Mouse (Mus musculus): ENCODE data around the gene Kcnn1. TPM values are rescaled to one million over a fixed set of nuclear protein-coding genes. Genes with fewer than 3 reads are reported as not detected.

Gene Kcnn1
- total RNA-seq, 2 experiments from 2014 or later: 2.5 to 3.0 TPM

DNA sequence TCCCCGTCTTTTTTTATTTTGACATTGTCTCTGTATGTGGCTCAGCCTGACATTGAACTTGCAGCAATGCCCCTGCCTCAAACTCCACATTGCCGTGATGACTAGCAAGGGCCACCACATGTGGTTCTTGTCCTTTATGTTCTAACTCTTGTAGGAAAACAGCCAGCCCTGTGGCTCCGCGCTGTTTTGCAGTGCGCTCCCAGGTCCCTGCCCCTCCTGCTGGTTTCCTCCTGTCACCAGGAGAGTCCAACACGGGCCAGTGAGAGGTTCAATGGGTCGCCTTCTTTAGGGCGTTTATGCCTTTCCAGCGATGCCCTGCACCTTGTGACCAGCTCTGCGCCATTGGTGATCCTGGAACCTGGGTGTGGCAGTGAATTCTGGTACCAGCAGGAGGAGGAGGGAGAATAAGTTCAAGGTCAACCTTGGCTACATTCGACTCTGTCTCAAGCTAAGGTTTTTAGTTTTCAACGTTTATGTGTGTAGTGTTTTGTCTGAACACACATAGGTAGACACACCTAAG, 3.0 kb upstream of the Kcnn1 start:
- no peak for DNase-seq

DNA sequence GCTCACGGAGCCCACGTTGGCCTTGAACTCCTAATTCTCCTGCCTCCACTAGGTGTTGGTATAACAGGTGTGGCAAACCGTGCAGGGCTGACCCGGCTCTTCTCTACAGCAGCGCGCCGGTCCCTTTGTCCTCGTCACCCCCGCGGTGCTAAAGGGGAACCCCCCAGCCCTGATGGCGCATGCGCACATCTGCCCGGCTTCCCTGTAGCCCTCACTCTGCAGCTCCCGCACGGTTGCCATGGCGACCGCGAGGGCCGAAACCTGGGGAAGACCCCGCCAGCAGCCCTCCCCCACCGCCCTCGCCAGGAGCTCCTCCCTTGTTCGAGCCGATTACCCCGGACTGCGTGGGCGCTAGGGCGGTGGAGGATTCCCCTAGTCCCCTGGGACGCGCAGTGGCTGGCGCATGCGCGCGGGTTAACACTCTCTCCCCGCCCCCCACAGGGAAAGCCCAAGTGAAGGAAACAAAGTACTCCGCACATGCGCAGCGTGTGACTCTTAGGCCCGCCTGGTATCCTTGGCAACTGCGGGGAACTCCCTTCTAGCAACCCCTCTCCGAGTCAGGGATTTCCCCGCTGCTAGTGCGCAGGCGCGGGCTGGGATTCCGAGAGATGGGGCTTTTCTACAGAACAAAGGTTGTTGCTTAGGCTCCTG, 2.4 kb upstream of the Kcnn1 start:
- peak; percentile 99 for DNase-seq

- peak; percentile 38 for DNase-seq
These were observed 1.7 kb upstream of the Kcnn1 start for GRCm38 (mm10) chr8:70864712-70865221.

DNA sequence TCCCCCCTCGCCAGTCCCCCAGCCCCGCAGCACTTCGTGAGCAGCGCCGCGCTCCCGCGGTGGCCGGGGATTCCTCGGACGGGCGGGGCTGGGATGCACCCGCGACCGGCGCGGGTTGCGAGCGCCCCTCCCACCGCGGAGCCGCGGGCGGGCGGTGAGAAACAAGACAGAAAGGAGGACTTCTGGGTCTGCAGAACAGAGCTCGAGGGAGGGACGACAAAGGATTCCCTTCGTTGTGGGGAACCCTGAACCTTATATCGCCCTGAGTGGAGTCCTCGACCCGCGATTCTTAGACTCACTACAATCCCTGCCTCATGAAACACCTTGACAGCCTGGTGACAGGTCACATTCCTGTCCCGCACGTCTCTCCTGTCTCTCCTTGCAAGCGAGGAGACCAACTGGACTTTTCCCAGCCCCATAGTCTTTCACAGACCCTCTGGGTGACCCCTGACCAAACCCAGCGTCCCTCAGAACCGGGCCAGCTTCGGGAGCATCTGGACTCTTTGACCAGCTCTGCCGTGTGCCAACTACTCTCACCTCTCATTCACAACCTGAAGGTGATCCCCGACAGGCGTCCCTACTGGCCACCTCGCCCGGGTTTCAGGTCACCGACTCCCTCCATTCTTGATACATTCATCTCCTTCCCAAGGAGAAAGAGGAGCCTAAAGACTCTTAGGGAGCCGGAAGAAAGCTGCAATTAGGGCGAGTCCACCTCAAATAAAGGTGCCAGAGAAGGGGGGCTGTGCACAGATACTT, 1.1 kb upstream of the Kcnn1 start:
- peak; percentile 40 for DNase-seq

- DNase-seq: no peak
These were observed 5.5 kb downstream of the Kcnn1 start for GRCm38 (mm10) chr8:70857516-70857915.

GRCm38 (mm10) chr8:70856541-70857197, 6.4 kb downstream of the Kcnn1 start:
- peak; percentile 72 for DNase-seq

GRCm38 (mm10) chr8:70856028-70856427, 7.0 kb downstream of the Kcnn1 start:
- no peak for DNase-seq

GRCm38 (mm10) chr8:70853863-70854262, 9.2 kb downstream of the Kcnn1 start:
- DNase-seq: no peak

DNA sequence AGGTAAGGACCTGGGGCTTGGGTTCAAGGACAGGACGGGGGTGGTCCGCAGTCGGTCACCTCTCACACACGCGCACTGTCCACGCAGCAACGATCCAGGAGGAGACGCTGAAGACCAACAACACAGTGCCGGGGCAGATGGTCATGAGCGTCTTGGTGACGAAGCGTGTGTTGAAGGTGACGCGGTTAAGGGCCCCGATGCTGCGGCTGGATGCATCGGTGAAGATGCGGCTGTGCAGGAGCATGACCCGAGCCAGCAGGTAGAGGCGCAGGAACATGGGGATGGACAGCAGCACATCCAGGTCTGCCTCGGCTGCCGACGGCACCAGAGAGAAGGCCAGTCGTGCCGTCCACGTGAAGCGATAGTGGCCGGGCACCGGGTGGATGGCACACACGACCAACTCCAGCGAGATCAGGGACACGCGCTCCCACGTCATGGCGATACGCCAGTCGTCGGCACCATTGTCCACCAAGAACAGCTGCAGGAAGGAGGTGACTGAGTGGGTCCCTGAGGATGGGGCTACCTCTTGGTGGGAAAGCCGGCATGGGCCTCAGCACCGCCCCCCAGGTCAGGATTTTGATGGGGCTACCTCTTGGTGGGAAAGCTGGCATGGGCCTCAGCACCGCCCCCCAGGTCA, 10.3 kb downstream of the Kcnn1 start:
- no peak for DNase-seq

DNA sequence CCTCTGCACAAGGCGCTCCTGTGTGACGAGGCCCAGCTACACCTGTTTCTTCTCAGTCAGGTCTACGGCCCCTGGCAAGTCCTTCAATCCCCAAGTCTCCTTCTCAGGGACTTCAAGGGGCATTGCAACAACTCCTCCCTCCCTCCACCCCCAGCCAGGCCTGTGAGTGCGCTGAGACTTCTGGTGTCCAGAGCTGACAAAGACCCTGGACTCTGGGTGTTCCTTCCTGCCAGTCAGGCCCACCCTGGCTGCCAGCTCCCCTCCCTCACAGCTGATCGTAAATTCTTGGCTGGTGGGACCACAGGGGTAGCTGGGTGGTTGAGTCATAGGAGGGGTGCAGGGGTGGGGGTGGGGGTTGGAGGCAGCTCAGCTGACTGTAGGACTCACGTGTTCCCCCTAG, 11.2 kb downstream of the Kcnn1 start:
- DNase-seq: no peak

- no peak for DNase-seq
These were observed 12.1 kb downstream of the Kcnn1 start for GRCm38 (mm10) chr8:70850947-70851346.

DNA sequence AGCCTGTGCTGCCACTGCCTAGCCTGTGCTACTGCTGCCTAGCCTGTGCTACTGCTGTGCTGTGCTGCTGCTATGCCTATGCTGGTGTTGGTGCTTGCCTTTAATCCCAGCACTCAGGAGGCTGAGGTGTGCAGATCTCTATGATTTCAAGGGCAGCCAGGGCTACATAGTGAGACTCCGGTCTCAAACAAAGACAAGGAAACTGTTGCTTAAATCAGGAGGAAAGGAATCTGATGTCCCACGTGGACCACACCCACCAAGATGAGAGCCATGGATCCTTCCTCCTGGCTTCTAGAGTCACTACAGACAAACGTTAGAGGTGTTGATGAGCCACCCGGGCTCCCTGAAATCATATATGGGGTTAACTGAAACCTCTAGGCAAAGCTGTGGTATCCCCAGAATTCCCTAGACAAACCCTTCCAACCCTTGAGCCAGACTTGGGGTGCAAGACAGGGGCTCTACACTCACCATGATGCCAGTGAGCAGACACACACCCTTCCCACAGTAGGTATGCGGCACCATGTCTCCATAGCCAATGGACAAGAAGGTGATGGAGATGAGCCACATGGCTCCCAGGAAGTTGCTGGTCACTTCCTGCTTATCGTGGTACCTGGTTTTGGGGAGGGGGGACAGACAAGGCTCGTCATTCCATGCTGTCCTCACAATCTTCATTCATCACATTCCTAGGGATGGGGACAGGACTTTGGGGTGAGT, 12.8 kb downstream of the Kcnn1 start:
- DNase-seq: no peak

DNA sequence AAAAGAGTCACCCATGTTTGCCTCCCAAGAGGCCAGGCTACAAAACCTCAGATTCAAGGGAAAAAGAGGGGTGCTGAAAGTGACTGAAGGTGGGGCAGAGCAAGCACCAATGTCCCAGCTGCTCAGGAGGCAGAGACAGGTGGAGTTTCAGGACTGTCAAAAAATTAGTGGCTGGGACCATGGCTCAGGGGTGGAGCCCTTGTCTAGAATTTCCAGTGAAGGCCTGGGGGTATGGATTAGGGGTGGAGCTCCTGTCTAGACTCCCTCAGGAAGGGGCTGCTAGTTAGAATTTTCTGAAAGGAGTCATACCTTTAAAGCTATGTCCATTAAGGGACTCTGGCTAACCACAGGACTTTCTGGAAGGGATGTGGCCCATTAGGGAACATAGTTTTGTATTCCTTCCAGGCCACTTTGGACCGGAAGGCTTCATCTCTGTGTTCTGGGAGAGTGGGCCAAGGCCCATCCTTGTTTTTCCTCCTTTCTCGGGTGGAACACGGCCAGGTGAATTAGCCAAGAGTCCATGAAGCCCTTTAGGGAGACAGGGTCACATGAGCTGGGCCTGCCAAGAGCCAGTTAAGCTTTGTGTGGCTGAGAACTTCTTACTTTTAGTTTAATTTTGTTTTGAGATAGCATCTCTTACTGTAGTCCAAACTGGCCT, 13.6 kb downstream of the Kcnn1 start:
- no peak for DNase-seq

- no peak for DNase-seq
These were observed 16.5 kb downstream of the Kcnn1 start for GRCm38 (mm10) chr8:70846371-70847154.

DNA sequence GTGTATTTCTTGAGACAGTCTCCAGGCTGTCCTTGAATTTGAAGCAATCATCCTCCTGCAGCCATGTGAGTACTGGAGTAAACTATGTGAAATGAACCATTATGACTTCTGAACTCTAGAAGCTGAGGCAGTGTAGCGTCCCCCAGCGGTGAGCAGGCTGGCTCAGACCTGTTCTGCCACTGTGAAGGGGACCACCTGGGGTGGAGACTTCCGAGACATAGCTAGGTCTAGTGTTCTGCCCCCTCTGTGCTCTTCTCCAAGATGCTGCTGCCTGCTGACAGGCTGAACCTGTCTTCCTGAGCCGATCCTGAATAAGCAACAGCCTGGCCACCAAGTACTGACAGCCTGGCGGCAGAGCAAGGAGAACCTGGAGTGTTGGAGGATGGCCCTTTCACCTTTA, 17.9 kb downstream of the Kcnn1 start:
- DNase-seq: no peak

DNA sequence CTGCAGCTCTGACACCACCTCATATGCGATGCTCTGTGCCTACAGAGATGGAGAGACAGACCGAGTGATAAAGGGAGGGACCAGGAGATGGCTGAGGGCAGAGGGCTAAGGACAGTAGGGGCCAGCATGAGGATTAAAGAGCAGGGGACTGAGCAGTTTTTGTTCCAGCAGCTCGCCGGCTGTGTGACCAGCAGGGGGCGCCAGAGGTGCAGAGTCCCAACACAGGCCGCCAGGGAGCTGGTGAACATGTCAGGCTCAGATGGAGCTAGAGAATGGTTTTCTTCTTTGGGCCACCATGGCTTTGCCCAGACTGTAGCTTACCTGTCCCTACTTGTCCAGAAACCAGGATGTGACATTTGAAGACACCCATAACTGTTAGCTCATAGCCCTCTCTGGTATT, 18.5 kb downstream of the Kcnn1 start:
- DNase-seq: peak; percentile 96

DNA sequence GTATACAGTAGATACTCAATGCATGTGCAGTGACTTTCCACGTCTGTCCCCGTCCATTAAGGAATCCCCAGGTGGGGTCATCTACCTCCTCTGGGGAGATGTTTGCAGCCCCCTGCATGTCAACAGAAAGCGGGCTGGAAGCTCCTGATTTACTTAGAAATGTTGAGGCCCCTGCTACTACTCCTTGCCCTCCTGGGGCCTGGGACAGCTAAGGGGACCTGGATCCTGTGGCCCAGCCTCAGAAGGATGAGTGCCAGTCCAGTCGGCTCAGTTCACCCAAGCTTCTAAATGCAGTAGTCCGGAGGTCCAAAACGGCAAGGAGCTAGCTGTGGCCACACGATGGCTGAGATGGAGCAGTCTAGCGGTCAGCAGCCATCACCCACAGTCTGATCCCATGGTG, 19.1 kb downstream of the Kcnn1 start:
- no peak for DNase-seq

DNA sequence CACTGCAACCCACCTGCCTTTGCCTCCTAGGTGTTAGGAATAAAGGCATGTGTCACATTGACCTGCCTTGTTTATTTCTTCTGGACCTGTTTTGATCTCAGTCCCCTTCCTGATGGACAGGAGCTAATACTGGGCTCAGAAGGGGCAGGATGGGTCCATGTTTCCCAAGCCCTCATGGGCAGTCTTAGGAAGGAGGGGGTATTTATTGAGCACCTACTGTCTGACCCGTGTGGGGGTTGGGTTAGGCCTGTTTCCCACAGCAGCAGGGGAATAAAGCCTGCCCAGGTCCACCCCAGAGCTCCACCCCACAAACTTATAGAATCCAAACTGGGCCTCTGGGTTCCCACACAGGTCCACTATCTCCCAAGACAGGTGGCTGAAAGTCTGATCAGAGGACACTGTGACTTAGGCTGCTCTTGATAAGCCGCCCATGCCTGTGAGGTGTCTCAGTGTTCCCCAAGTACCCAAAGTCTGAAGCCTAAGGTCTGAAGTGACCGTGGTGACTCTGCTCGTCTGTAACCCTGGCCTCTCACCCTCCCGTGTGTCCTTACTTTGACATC, 19.8 kb downstream of the Kcnn1 start:
- DNase-seq: no peak

DNA sequence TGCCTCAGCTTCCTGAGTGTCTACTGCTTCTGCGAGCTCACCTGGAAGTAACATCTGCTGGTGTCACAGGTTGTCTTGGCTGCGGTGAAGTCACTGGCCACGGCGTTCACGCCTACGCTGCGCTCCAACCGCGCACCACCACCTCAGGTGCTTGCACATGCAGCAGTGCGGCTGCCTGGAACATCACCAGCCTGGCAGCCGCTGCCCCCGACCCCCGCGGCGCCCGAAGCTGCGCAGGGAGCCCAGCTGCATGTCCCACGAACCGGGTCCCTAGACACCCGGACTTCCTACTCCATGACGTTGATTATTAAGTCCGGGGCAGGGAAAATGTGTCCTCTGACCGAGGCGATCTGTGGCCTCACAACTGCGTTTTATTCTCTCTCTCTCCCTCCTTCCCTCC, 20.6 kb downstream of the Kcnn1 start:
- DNase-seq: no peak
